Mouse (Mus musculus) liver, adult 2 months (tissue): ENCODE measurements around the gene Slc16a5.

Experiments
- CTCF ChIP-seq: fragments of 200-500 bp; IDR thresholded peaks from 2 replicates; pipeline ENCODE4 v1.5.1; 2011; ENCODE audit warnings: low read depth, low read length, control low read depth
- POLR2A ChIP-seq: fragments of 200-500 bp; IDR thresholded peaks from 2 replicates; pipeline ENCODE4 v1.6.1; 2011; ENCODE audit warnings: low read length, control low read depth; ENCODE audit not compliant: insufficient read depth; ENCODE audit errors: extremely low read depth

- TF ChIP-seq CTCF = peak; percentile 88
- no peak for TF ChIP-seq POLR2A
Observed at GRCm38 (mm10) chr11:115473626-115474275, 11.5 kb downstream of the Slc16a5 start.
